Mouse (Mus musculus) spleen, postnatal 14 days (tissue): ENCODE measurements around the gene B020004J07Rik.
"Not testable (repeated sequence)": the region's sequence is repeated elsewhere in the genome, so short reads cannot be mapped to it uniquely, and the experiment has no call there.

ENCODE experiments used
- DNase-seq, 2 experiments: peaks; one replicate each; pipeline ENCODE4 v3.0.0; 2021 to 2022; ENCODE audit warnings: low spot score in 2 of 2

B020004J07Rik gene

GRCm38 (mm10) chr4:101843923-101844322 is at the start of gene B020004J07Rik:
Gene B020004J07Rik (minus strand): TSS chr4:101844023.
- DNase-seq, result not testable (repeated sequence)

- no peak for DNase-seq
Observed at GRCm38 (mm10) chr4:101889377-101889776, 45.6 kb upstream of the B020004J07Rik start.

- DNase-seq, result no peak
Observed at GRCm38 (mm10) chr4:101883641-101884040, 39.8 kb upstream of the B020004J07Rik start.

- not testable (repeated sequence) for DNase-seq
Observed at GRCm38 (mm10) chr4:101875687-101876086, 31.9 kb upstream of the B020004J07Rik start.

- not testable (repeated sequence) for DNase-seq
Observed at GRCm38 (mm10) chr4:101872031-101872430, 28.2 kb upstream of the B020004J07Rik start.

- DNase-seq, result no peak
Observed at GRCm38 (mm10) chr4:101862289-101862688, 18.5 kb upstream of the B020004J07Rik start.

- DNase-seq, result no peak
Observed at GRCm38 (mm10) chr4:101860873-101861272, 17.1 kb upstream of the B020004J07Rik start.

GRCm38 (mm10) chr4:101850908-101851307 is 7.1 kb upstream of the B020004J07Rik start:
- DNase-seq, result no peak
